Mouse (Mus musculus): ENCODE results near the gene Raet1e. TPM values are rescaled to one million over a fixed set of nuclear protein-coding genes. Genes with fewer than 3 reads are reported as not detected.

The Raet1e gene
- total RNA-seq, 1 experiment = 13.9 TPM

GRCm38 (mm10) chr10:22295676-22296075 is 137.3 kb downstream of the Raet1e start:
- no peak overlapping the region for H3K9ac ChIP-seq (ENCODE audit: insufficient read depth, low read depth, low read length, poor library complexity, severe bottlenecking)
- in situ Hi-C loops (cut with MboI; ENCODE audit: low sequenced_read_pairs in 2 of 2, unreplicated experiment in 2 of 2) = no loop called here

GRCm38 (mm10) chr10:22297033-22297762 is 138.8 kb downstream of the Raet1e start:
- Histone ChIP-seq H3K36me3 (ENCODE audit: control insufficient read depth, insufficient read depth, low read length, poor library complexity, severe bottlenecking) (no peaks in the 10 kb centered on the region), H3K9ac (ENCODE audit: insufficient read depth, low read depth, low read length, poor library complexity, severe bottlenecking) (no peak overlapping the region), H3K27ac (ENCODE audit: insufficient read depth, low read depth, low read length, poor library complexity, severe bottlenecking) (no peak overlapping the region), H3K9me3 (ENCODE audit: control insufficient read depth, insufficient read depth, low read depth, low read length) (no peaks in the 10 kb centered on the region), H3K4me3 (ENCODE audit: insufficient read depth in 1 of 2, low read depth in 1 of 2, low read length in 2 of 2, poor library complexity in 1 of 2, severe bottlenecking in 1 of 2) (no peak overlapping the region), H3K4me1 (ENCODE audit: control insufficient read depth in 2 of 2, insufficient read depth in 2 of 2, low read length in 2 of 2, poor library complexity in 1 of 2) (no peaks in the 10 kb centered on the region)
- DNase-seq (ENCODE audit: low read depth, low spot score) = no peak
- in situ Hi-C loops (cut with MboI; ENCODE audit: low sequenced_read_pairs in 2 of 2, unreplicated experiment in 2 of 2) = no loop called here
- no peak for TF ChIP-seq ZNF384 (IDR thresholded peaks at IDR 0.05; ENCODE audit: low read depth, low read length)
- peak; percentile 90 for TF ChIP-seq MAFK (IDR thresholded peaks at IDR 0.05; ENCODE audit: insufficient read depth, low read depth, low read length)

More at GRCm38 (mm10) chr10:22295676-22296075, 137.3 kb downstream of the Raet1e start:
- Histone ChIP-seq H3K27ac (ENCODE audit: insufficient read depth, low read depth, low read length, poor library complexity, severe bottlenecking) (no peak overlapping the region), H3K4me1 (ENCODE audit: control insufficient read depth in 2 of 2, insufficient read depth in 2 of 2, low read length in 2 of 2, poor library complexity in 1 of 2) (no peaks in the 10 kb centered on the region), H3K9me3 (ENCODE audit: control insufficient read depth, insufficient read depth, low read depth, low read length) (no peaks in the 10 kb centered on the region), H3K4me3 (ENCODE audit: insufficient read depth in 1 of 2, low read depth in 1 of 2, low read length in 2 of 2, poor library complexity in 1 of 2, severe bottlenecking in 1 of 2) (no peak overlapping the region), H3K36me3 (ENCODE audit: control insufficient read depth, insufficient read depth, low read length, poor library complexity, severe bottlenecking) (no peaks in the 10 kb centered on the region)
- DNase-seq (ENCODE audit: low read depth, low spot score) = no peak
- TF ChIP-seq ZC3H11A (IDR thresholded peaks at IDR 0.05; ENCODE audit: borderline replicate concordance, low read depth, low read length) (no peak), ZNF384 (IDR thresholded peaks at IDR 0.05; ENCODE audit: low read depth, low read length) (0 out of 2 replicates have a peak, but pooled peaks have one; percentile 27)

- H3K27ac ChIP-seq (ENCODE audit: insufficient read depth, low read depth, low read length, poor library complexity, severe bottlenecking) = no peak overlapping the region
- no peaks in the 10 kb centered on the region for H3K4me1 ChIP-seq (ENCODE audit: control insufficient read depth in 2 of 2, insufficient read depth in 2 of 2, low read length in 2 of 2, poor library complexity in 1 of 2)
- no peak overlapping the region for H3K9ac ChIP-seq (ENCODE audit: insufficient read depth, low read depth, low read length, poor library complexity, severe bottlenecking)
- no peak for DNase-seq (ENCODE audit: low read depth, low spot score)
- H3K4me3 ChIP-seq (ENCODE audit: insufficient read depth in 1 of 2, low read depth in 1 of 2, low read length in 2 of 2, poor library complexity in 1 of 2, severe bottlenecking in 1 of 2) = no peak overlapping the region
- in situ Hi-C loops (cut with MboI; ENCODE audit: low sequenced_read_pairs in 2 of 2, unreplicated experiment in 2 of 2) = no loop called here
- no peak for TF ChIP-seq HCFC1 (IDR thresholded peaks at IDR 0.05; ENCODE audit: borderline replicate concordance, insufficient read depth, low read length)
- no peak for TF ChIP-seq CHD2 (IDR thresholded peaks at IDR 0.05; ENCODE audit: low read depth, low read length)
- no peak for TF ChIP-seq ZNF384 (IDR thresholded peaks at IDR 0.05; ENCODE audit: low read depth, low read length)
- no peak for TF ChIP-seq MAFK (IDR thresholded peaks at IDR 0.05; ENCODE audit: insufficient read depth, low read depth, low read length)
- no peak for TF ChIP-seq ZC3H11A (IDR thresholded peaks at IDR 0.05; ENCODE audit: borderline replicate concordance, low read depth, low read length)
- no peaks in the 10 kb centered on the region for H3K9me3 ChIP-seq (ENCODE audit: control insufficient read depth, insufficient read depth, low read depth, low read length)
- no peaks in the 10 kb centered on the region for H3K36me3 ChIP-seq (ENCODE audit: control insufficient read depth, insufficient read depth, low read length, poor library complexity, severe bottlenecking)
Measured at GRCm38 (mm10) chr10:22297766-22298461, 139.5 kb downstream of the Raet1e start.

- no peak overlapping the region for H3K27ac ChIP-seq (ENCODE audit: insufficient read depth, low read depth, low read length, poor library complexity, severe bottlenecking)
- H3K9me3 ChIP-seq (ENCODE audit: control insufficient read depth, insufficient read depth, low read depth, low read length) = no peaks in the 10 kb centered on the region
- H3K4me3 ChIP-seq (ENCODE audit: insufficient read depth in 1 of 2, low read depth in 1 of 2, low read length in 2 of 2, poor library complexity in 1 of 2, severe bottlenecking in 1 of 2) = no peak overlapping the region
- no peak overlapping the region for H3K9ac ChIP-seq (ENCODE audit: insufficient read depth, low read depth, low read length, poor library complexity, severe bottlenecking)
- in situ Hi-C loops (cut with MboI; ENCODE audit: low sequenced_read_pairs in 2 of 2, unreplicated experiment in 2 of 2) = no loop called here
- TF ChIP-seq HCFC1 (IDR thresholded peaks at IDR 0.05; ENCODE audit: borderline replicate concordance, insufficient read depth, low read length) (no peak), MAFK (IDR thresholded peaks at IDR 0.05; ENCODE audit: insufficient read depth, low read depth, low read length) (no peak), ZC3H11A (IDR thresholded peaks at IDR 0.05; ENCODE audit: borderline replicate concordance, low read depth, low read length) (no peak), ZNF384 (IDR thresholded peaks at IDR 0.05; ENCODE audit: low read depth, low read length) (no peak), CHD2 (IDR thresholded peaks at IDR 0.05; ENCODE audit: low read depth, low read length) (no peak)
- no peaks in the 10 kb centered on the region for H3K4me1 ChIP-seq (ENCODE audit: control insufficient read depth in 2 of 2, insufficient read depth in 2 of 2, low read length in 2 of 2, poor library complexity in 1 of 2)
- H3K36me3 ChIP-seq (ENCODE audit: control insufficient read depth, insufficient read depth, low read length, poor library complexity, severe bottlenecking) = no peaks in the 10 kb centered on the region
- DNase-seq (ENCODE audit: low read depth, low spot score) = no peak
Measured at GRCm38 (mm10) chr10:22299324-22299723, 141.0 kb downstream of the Raet1e start.
